Mouse (Mus musculus): ENCODE measurements around the gene Ttyh2.

GRCm38 (mm10) chr11:114690192-114690591, 15.0 kb downstream of the Ttyh2 start:
- TF ChIP-seq POLR2A (IDR thresholded peaks at IDR 0.05; ENCODE audit: extremely low read depth, insufficient read depth, low read length) (no peak), CTCF (IDR thresholded peaks at IDR 0.05; ENCODE audit: low read depth, low read length) (no peak)

Measured in liver, adult 2 months (tissue).